Mouse (Mus musculus): ENCODE data around the gene Fam169a. TPM values are rescaled to one million over a fixed set of nuclear protein-coding genes. Genes with fewer than 3 reads are reported as not detected.
"Not testable (repeated sequence)": the region's sequence is repeated elsewhere in the genome, so short reads cannot be mapped to it uniquely, and the experiment has no call there.

Gene Fam169a
- polyA plus RNA-seq, 1 experiment from 2014 or later: 1.2 TPM

GRCm38 (mm10) chr13:97057817-97058216 lies 9.3 kb upstream of the Fam169a start:
- Histone ChIP-seq H3K4me2 (ENCODE audit: low read depth, low read length) (no peak overlapping the region), H3K27me3 (ENCODE audit: control insufficient read depth, insufficient read depth, low read depth, low read length) (no peaks in the 10 kb centered on the region), H3K27ac (ENCODE audit: low read length) (no peak overlapping the region), H3K4me3 (ENCODE audit: low read length) (no peak overlapping the region), H3K9me3 (ENCODE audit: control insufficient read depth, low read length) (no peaks in the 10 kb centered on the region), H3K4me1 (replicated peaks; ENCODE audit: control insufficient read depth, insufficient read depth, low read length) (peaks cover 3% of the 10 kb centered on the region; the same call in 1 of the 2 replicates), H3K9ac (ENCODE audit: low read length) (no peak overlapping the region), H3K36me3 (ENCODE audit: control insufficient read depth, insufficient read depth, low read length) (no peaks in the 10 kb centered on the region)
- ATAC-seq (ENCODE audit: low read depth): no peak
- 60% methylated on average over 4 of the region's 4 CpGs for WGBS

- no peak overlapping the region for H3K4me3 ChIP-seq (ENCODE audit: low read length)
- ATAC-seq (ENCODE audit: low read depth): no peak
- H3K9me3 ChIP-seq (ENCODE audit: control insufficient read depth, low read length): no peaks in the 10 kb centered on the region
- WGBS: 89% methylated on average over 6 of the region's 6 CpGs
- no peaks in the 10 kb centered on the region for H3K36me3 ChIP-seq (ENCODE audit: control insufficient read depth, insufficient read depth, low read length)
- H3K9ac ChIP-seq (ENCODE audit: low read length): no peak overlapping the region
- no peaks in the 10 kb centered on the region for H3K4me1 ChIP-seq (replicated peaks; ENCODE audit: control insufficient read depth, insufficient read depth, low read length)
- no peak overlapping the region for H3K4me2 ChIP-seq (ENCODE audit: low read depth, low read length)
- H3K27ac ChIP-seq (ENCODE audit: low read length): no peak overlapping the region
- H3K27me3 ChIP-seq (ENCODE audit: control insufficient read depth, insufficient read depth, low read depth, low read length): no peaks in the 10 kb centered on the region
Observed at GRCm38 (mm10) chr13:97059746-97060145, 7.3 kb upstream of the Fam169a start.

DNA sequence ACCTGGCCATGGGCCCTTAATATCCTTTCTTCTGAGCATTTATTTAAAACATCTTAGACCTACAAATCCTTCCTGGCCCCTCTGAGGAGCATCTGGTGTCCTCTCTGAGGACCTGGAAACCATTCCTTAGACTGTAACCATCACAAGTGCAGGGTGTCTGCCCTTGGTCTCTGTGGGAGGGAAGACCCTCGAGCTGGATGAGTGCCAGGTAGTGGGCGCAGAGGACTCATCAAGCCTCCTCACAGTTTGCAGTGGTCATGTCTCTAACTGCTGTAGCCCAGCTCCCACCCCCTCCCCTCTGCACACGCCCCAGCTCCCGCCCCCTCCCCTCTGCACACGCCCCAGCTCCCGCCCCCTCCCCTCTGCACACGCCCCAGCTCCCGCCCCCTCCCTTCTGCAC lies 6.8 kb upstream of the Fam169a start:
- Histone ChIP-seq H3K4me3 (ENCODE audit: low read length) (no peak overlapping the region), H3K9ac (ENCODE audit: low read length) (no peak overlapping the region), H3K36me3 (ENCODE audit: control insufficient read depth, insufficient read depth, low read length) (no peaks in the 10 kb centered on the region), H3K27me3 (ENCODE audit: control insufficient read depth, insufficient read depth, low read depth, low read length) (no peaks in the 10 kb centered on the region), H3K9me3 (ENCODE audit: control insufficient read depth, low read length) (no peaks in the 10 kb centered on the region), H3K4me2 (ENCODE audit: low read depth, low read length) (no peak overlapping the region), H3K27ac (ENCODE audit: low read length) (no peak overlapping the region), H3K4me1 (replicated peaks; ENCODE audit: control insufficient read depth, insufficient read depth, low read length) (no peaks in the 10 kb centered on the region)
- WGBS: 54% methylated on average over 2 of the region's 8 CpGs
- ATAC-seq (ENCODE audit: low read depth): no peak

- H3K9me3 ChIP-seq (ENCODE audit: control insufficient read depth, low read length): 0 out of 2 replicates have a peak, but pooled peaks cover 2% of the 10 kb centered on the region
- no peaks in the 10 kb centered on the region for H3K4me1 ChIP-seq (replicated peaks; ENCODE audit: control insufficient read depth, insufficient read depth, low read length)
- ATAC-seq (ENCODE audit: low read depth): no peak
- no peaks in the 10 kb centered on the region for H3K36me3 ChIP-seq (ENCODE audit: control insufficient read depth, insufficient read depth, low read length)
- H3K27ac ChIP-seq (ENCODE audit: low read length): no peak overlapping the region
- no peak overlapping the region for H3K4me3 ChIP-seq (ENCODE audit: low read length)
- no peaks in the 10 kb centered on the region; the same call in 1 of the 2 replicates for H3K27me3 ChIP-seq (ENCODE audit: control insufficient read depth, insufficient read depth, low read depth, low read length)
- H3K4me2 ChIP-seq (ENCODE audit: low read depth, low read length): no peak overlapping the region
- WGBS: 87% methylated on average over 3 of the region's 3 CpGs
- H3K9ac ChIP-seq (ENCODE audit: low read length): no peak overlapping the region
Observed at GRCm38 (mm10) chr13:97062151-97062550, 4.9 kb upstream of the Fam169a start.

DNA sequence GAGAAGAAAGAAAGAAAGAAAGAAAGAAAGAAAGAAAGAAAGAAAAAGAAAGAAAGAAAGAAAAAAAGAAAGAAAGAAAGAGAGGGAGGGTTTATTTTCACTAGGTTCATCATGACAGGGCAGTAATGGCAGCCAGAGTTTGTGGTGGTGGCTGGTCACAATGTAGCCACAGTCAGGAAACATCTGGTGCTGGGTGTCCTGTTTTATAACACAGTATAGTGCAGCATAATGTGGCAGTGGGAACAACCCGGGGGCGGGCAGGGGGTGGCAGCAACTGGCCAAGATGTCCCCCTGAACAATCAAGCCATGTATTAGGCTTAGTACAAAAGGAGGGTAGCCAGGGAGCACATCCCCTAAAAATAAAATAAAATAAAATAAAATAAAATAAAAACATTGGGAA lies 3.7 kb upstream of the Fam169a start:
- no peaks in the 10 kb centered on the region for H3K36me3 ChIP-seq (ENCODE audit: control insufficient read depth, insufficient read depth, low read length)
- H3K9me3 ChIP-seq (ENCODE audit: control insufficient read depth, low read length): 0 out of 2 replicates have a peak, but pooled peaks cover 2% of the 10 kb centered on the region
- 81% methylated on average over 2 of the region's 2 CpGs for WGBS
- peaks cover 3% of the 10 kb centered on the region; the same call in 1 of the 2 replicates for H3K27me3 ChIP-seq (ENCODE audit: control insufficient read depth, insufficient read depth, low read depth, low read length)
- H3K9ac ChIP-seq (ENCODE audit: low read length): no peak overlapping the region
- H3K4me3 ChIP-seq (ENCODE audit: low read length): no peak overlapping the region
- no peak for ATAC-seq (ENCODE audit: low read depth)
- no peak overlapping the region for H3K27ac ChIP-seq (ENCODE audit: low read length)
- no peaks in the 10 kb centered on the region for H3K4me1 ChIP-seq (replicated peaks; ENCODE audit: control insufficient read depth, insufficient read depth, low read length)
- H3K4me2 ChIP-seq (ENCODE audit: low read depth, low read length): no peak overlapping the region

DNA sequence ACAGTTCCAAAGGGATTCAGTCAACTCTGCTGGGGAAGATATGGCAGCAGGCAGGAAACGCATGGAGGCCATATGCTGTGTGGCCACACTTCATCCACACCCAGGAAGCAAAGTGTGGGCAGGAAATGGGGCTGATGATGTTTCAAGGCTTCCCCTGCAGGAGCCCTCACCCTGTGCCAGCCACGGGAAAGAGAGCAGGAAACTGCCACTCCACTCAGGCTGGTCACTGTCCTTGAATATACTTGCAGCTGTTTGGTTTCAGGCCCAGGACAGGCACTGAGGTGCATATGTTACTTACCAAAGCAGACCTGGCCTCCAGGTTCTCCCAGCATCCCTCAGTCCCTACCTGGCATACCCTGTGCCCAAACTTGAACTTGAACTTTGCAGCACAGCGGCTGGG lies 2.7 kb upstream of the Fam169a start:
- ATAC-seq (ENCODE audit: low read depth): no peak
- no peak overlapping the region for H3K27ac ChIP-seq (ENCODE audit: low read length)
- no peak overlapping the region for H3K4me2 ChIP-seq (ENCODE audit: low read depth, low read length)
- no peak overlapping the region for H3K9ac ChIP-seq (ENCODE audit: low read length)
- 0 out of 2 replicates have a peak, but pooled peaks cover 2% of the 10 kb centered on the region for H3K9me3 ChIP-seq (ENCODE audit: control insufficient read depth, low read length)
- WGBS: 30% methylated on average over 3 of the region's 3 CpGs
- no peaks in the 10 kb centered on the region for H3K4me1 ChIP-seq (replicated peaks; ENCODE audit: control insufficient read depth, insufficient read depth, low read length)
- H3K36me3 ChIP-seq (ENCODE audit: control insufficient read depth, insufficient read depth, low read length): no peaks in the 10 kb centered on the region
- H3K4me3 ChIP-seq (ENCODE audit: low read length): no peak overlapping the region
- peaks cover 8% of the 10 kb centered on the region; the same call in 1 of the 2 replicates for H3K27me3 ChIP-seq (ENCODE audit: control insufficient read depth, insufficient read depth, low read depth, low read length)

DNA sequence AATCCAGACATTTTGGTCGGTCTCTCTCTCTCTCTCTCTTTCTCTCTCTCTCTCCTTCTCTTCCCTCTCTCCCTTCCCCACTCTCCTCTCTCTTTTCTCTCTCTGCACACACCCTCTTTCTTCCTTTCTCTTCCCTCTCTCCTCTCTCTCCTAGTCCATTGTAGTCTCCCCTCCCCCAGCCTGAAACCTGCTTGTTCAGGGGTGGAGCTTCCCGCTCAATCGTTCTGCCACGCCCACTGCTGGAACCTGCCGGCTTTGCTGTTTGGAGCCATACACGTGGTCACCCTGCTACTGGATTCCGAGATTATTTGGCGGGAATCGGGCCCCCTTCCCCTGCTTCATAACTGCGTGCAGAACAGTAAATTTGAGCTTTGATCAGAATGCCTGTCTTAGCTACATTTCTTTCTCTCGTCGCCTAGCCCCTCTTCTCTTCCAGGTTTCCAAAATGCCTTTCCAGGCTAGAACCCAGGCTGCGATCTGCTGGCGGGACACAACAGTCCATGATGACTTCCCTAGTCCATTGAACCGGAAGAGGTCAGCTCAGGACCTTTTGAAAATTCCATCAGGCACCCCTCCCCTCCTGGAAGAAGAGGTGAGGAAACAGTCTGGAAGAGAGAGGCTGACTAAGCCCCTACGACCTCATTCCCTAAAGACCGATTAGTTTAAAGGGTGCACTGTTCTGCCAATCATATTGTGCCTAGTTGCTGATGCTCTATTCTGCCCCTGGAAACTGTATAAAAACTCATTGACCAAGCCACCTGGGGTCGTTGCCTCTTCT lies 2.1 kb upstream of the Fam169a start:
- H3K4me1 ChIP-seq (replicated peaks; ENCODE audit: control insufficient read depth, insufficient read depth, low read length); H3K36me3 ChIP-seq (ENCODE audit: control insufficient read depth, insufficient read depth, low read length); ATAC-seq (ENCODE audit: low read depth); H3K4me3 ChIP-seq (ENCODE audit: low read length); H3K9me3 ChIP-seq (ENCODE audit: control insufficient read depth, low read length); H3K9ac ChIP-seq (ENCODE audit: low read length); H3K4me2 ChIP-seq (ENCODE audit: low read depth, low read length); H3K27ac ChIP-seq (ENCODE audit: low read length): not testable (repeated sequence)
- H3K27me3 ChIP-seq (ENCODE audit: control insufficient read depth, insufficient read depth, low read depth, low read length): peaks cover 14% of the 10 kb centered on the region
- 36% methylated on average over 18 of the region's 18 CpGs for WGBS

GRCm38 (mm10) chr13:97067691-97068090 lies 605 bp downstream of the Fam169a start:
- Histone ChIP-seq H3K4me3 (ENCODE audit: low read length) (no peak overlapping the region), H3K4me2 (ENCODE audit: low read depth, low read length) (no peak overlapping the region), H3K36me3 (ENCODE audit: control insufficient read depth, insufficient read depth, low read length) (no peaks in the 10 kb centered on the region), H3K27me3 (ENCODE audit: control insufficient read depth, insufficient read depth, low read depth, low read length) (peaks cover 33% of the 10 kb centered on the region), H3K9me3 (ENCODE audit: control insufficient read depth, low read length) (0 out of 2 replicates have a peak, but pooled peaks cover 2% of the 10 kb centered on the region), H3K4me1 (replicated peaks; ENCODE audit: control insufficient read depth, insufficient read depth, low read length) (peaks cover 4% of the 10 kb centered on the region; the same call in 1 of the 2 replicates), H3K9ac (ENCODE audit: low read length) (no peak overlapping the region), H3K27ac (ENCODE audit: low read length) (no peak overlapping the region)
- ATAC-seq (ENCODE audit: low read depth): no peak
- 30% methylated on average over 6 of the region's 6 CpGs for WGBS

GRCm38 (mm10) chr13:97068151-97068550 lies 1.1 kb downstream of the Fam169a start:
- Histone ChIP-seq H3K36me3 (ENCODE audit: control insufficient read depth, insufficient read depth, low read length) (no peaks in the 10 kb centered on the region), H3K27ac (ENCODE audit: low read length) (no peak overlapping the region), H3K4me2 (ENCODE audit: low read depth, low read length) (no peak overlapping the region), H3K9me3 (ENCODE audit: control insufficient read depth, low read length) (0 out of 2 replicates have a peak, but pooled peaks cover 2% of the 10 kb centered on the region), H3K27me3 (ENCODE audit: control insufficient read depth, insufficient read depth, low read depth, low read length) (peaks cover 35% of the 10 kb centered on the region), H3K4me1 (replicated peaks; ENCODE audit: control insufficient read depth, insufficient read depth, low read length) (peaks cover 4% of the 10 kb centered on the region; the same call in 1 of the 2 replicates), H3K4me3 (ENCODE audit: low read length) (no peak overlapping the region), H3K9ac (ENCODE audit: low read length) (no peak overlapping the region)
- 63% methylated on average over 8 of the region's 8 CpGs for WGBS
- ATAC-seq (ENCODE audit: low read depth): no peak

Measured in lung, embryonic 16.5 days (tissue).